Mouse (Mus musculus) kidney, adult 2 months (tissue): ENCODE data around the gene Ankrd27.

Source experiments
- CTCF ChIP-seq: fragments of 200-500 bp; conservative IDR thresholded peaks from 2 replicates; pipeline ENCODE4 v1.5.1; 2011; ENCODE audit warnings: low read depth, mild to moderate bottlenecking, control low read depth, low read length, moderate library complexity, mixed read lengths; ENCODE audit not compliant: insufficient read depth, insufficient read length
- POLR2A ChIP-seq: fragments of 200-500 bp; IDR thresholded peaks from one replicate; pipeline ENCODE4 v1.6.1; 2011; ENCODE audit warnings: low read depth, low read length, control low read depth

GRCm38 (mm10) chr7:35627371-35627770 lies 41.3 kb downstream of the Ankrd27 start:
- TF ChIP-seq CTCF (no peak), POLR2A (no peak)
